Mouse (Mus musculus) hindbrain, embryonic 16.5 days (tissue): Measurements from ENCODE around the gene Csrnp1. TPM values are rescaled to one million over a fixed set of nuclear protein-coding genes. Genes with fewer than 3 reads are reported as not detected.

Experiments used
- ATAC-seq: fragments of 200-750 bp; cut with Nextera tagmentation; 2 replicates; pipeline ENCODE4 v1.8.0; 2017; ENCODE audit warnings: moderate TSS enrichment, moderate library complexity
- H3K27ac ChIP-seq: fragments of 300-500 bp; sonication (generic); 2 replicates; pipeline ENCODE4 v1.5.1; 2014; ENCODE audit warnings: low read depth, mild to moderate bottlenecking, control low read depth, low read length, moderate library complexity
- H3K27me3 ChIP-seq: fragments of 300-500 bp; sonication (generic); replicated peaks from 2 replicates; pipeline ENCODE4 v1.6.1; 2014; ENCODE audit warnings: low read length; ENCODE audit not compliant: control insufficient read depth, insufficient read depth
- H3K36me3 ChIP-seq: fragments of 300-500 bp; sonication (generic); 2 replicates; pipeline ENCODE4 v1.6.1; 2014; ENCODE audit warnings: mild to moderate bottlenecking, low read length, moderate library complexity, mixed read lengths; ENCODE audit not compliant: control insufficient read depth, insufficient read depth
- H3K4me1 ChIP-seq: fragments of 300-500 bp; sonication (generic); 2 replicates; pipeline ENCODE4 v1.6.1; 2014; ENCODE audit warnings: low read depth, low read length; ENCODE audit not compliant: control insufficient read depth, insufficient read depth
- H3K4me2 ChIP-seq: fragments of 300-500 bp; sonication (generic); 2 replicates; pipeline ENCODE4 v1.6.1; 2014; ENCODE audit warnings: mild to moderate bottlenecking, low read length, control low read depth, moderate library complexity
- H3K4me3 ChIP-seq: fragments of 300-500 bp; sonication (generic); 2 replicates; pipeline ENCODE4 v1.5.1; 2014; ENCODE audit warnings: mild to moderate bottlenecking, low read length, control low read depth, moderate library complexity
- H3K9ac ChIP-seq: fragments of 300-500 bp; sonication (generic); 2 replicates; pipeline ENCODE4 v1.6.1; 2014; ENCODE audit warnings: low read depth, mild to moderate bottlenecking, control low read depth, low read length, moderate library complexity
- H3K9me3 ChIP-seq: fragments of 300-500 bp; sonication (generic); 2 replicates; pipeline ENCODE4 v1.6.1; 2014; ENCODE audit warnings: mild to moderate bottlenecking, low read length, moderate library complexity; ENCODE audit not compliant: control insufficient read depth
- WGBS: fragments of 180-500 bp; shearing (Covaris S2); extraction: QIAGEN DNeasy Blood & Tissue Kit; methylation state at CpG from one replicate; pipeline ENCODE4 v1.1.7; 2014; 5-methylcytosine and 5-hydroxymethylcytosine counted together
- polyA plus RNA-seq: library from polyadenylated mRNA; unstranded; fragments of >200 nt; fragmentation: Nextera tagmentation; extraction: Ambion mirVana; gene quantifications from 2 replicates; pipeline ENCODE4 v1.2.1, GENCODE M21; 2015

Gene Csrnp1
- polyA plus RNA-seq, 1 experiment from 2014 or later, result 2.7 TPM

- H3K4me2 ChIP-seq, result no peak overlapping the region
- no peak for ATAC-seq
- H3K4me3 ChIP-seq, result no peak overlapping the region
- peaks cover 58% of the 10 kb centered on the region for H3K36me3 ChIP-seq
- no peak overlapping the region for H3K27ac ChIP-seq
- H3K9ac ChIP-seq, result no peak overlapping the region
- no peaks in the 10 kb centered on the region for H3K9me3 ChIP-seq
- 66% methylated on average over 8 of the region's 8 CpGs for WGBS
- no peaks in the 10 kb centered on the region for H3K4me1 ChIP-seq
- no peaks in the 10 kb centered on the region for H3K27me3 ChIP-seq
Observed at GRCm38 (mm10) chr9:119925729-119926128, 58.7 kb downstream of the Csrnp1 start.

DNA sequence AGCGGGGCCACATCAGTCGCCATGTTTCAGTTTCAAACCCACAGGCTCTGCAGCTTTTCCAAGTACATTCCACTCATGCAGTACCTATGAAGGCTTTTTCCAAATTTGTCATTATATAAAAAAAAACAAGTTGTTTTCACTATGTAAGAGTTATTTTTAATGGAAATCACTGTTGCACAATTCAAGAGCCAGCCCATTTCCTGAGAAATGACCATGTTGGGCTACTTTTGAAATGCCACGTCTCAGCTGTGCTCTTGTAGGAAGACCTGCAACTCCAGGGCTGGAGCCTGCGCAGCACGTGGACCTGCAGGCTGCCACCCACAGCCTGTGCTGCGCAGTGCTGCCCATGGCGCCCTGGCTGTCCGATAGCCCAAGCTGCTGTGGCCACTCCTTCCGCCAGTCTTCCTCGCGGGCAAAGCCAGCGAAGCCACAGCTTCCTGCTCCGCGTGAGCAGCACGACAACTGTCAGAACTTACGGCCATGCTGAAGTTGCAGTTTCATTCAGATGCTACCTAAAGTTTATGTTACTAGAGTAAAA is 59.3 kb downstream of the Csrnp1 start:
- no peak overlapping the region for H3K27ac ChIP-seq
- ATAC-seq, result no peak
- 91% methylated on average over 16 of the region's 16 CpGs for WGBS

DNA sequence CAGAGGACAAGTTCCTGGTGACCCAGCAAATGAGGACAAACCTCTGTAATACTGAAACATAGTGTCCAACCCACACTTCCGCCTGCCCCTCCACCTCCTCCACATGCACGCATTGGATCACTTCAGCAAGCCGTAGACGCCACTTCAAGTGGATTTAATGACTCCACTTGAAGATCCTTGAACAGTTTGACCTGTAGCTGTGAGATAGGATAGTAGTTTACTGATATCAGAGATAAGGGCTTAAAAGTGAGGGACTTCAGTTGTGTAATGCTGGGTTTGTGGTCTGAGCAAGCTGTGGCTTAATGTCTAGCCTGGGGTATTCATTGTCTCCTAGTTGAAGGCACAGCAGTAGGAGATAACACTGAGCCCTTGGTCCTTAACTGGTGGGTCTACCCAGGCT is 61.0 kb downstream of the Csrnp1 start:
- H3K4me2 ChIP-seq, result no peak overlapping the region
- no peak overlapping the region for H3K4me3 ChIP-seq
- H3K27me3 ChIP-seq, result no peaks in the 10 kb centered on the region
- no peak overlapping the region for H3K9ac ChIP-seq
- no peaks in the 10 kb centered on the region for H3K4me1 ChIP-seq
- no peaks in the 10 kb centered on the region for H3K9me3 ChIP-seq
- H3K27ac ChIP-seq, result no peak overlapping the region
- H3K36me3 ChIP-seq, result peaks cover 65% of the 10 kb centered on the region
- no peak for ATAC-seq
- WGBS, result 91% methylated on average over 4 of the region's 4 CpGs

More for the DNA sequence above, 59.3 kb downstream of the Csrnp1 start:
- H3K36me3 ChIP-seq, result peaks cover 61% of the 10 kb centered on the region
- H3K4me2 ChIP-seq, result no peak overlapping the region
- H3K4me1 ChIP-seq, result no peaks in the 10 kb centered on the region
- no peak overlapping the region for H3K4me3 ChIP-seq
- H3K9ac ChIP-seq, result no peak overlapping the region
- no peaks in the 10 kb centered on the region for H3K9me3 ChIP-seq
- no peaks in the 10 kb centered on the region for H3K27me3 ChIP-seq

Other genes with a start within 250 kb of the Csrnp1 start
- 0.35 and 0.46 TPM in 2 replicates for gene Scn11a, start 159.2 kb downstream of the Csrnp1 start, polyA plus RNA-seq
- 59.2 and 64.6 TPM in 2 replicates for gene Wdr48, start 89.8 kb downstream of the Csrnp1 start, polyA plus RNA-seq
- gene Gorasp1, start 47.1 kb downstream of the Csrnp1 start, polyA plus RNA-seq, result 33.1 and 36.0 TPM in 2 replicates
- gene Ttc21a, start 47.1 kb downstream of the Csrnp1 start, polyA plus RNA-seq, result 1.1 and 1.4 TPM in 2 replicates
- 0.35 TPM in 1 of 2 replicates, not detected in the other for gene Xirp1, start 38.9 kb upstream of the Csrnp1 start, polyA plus RNA-seq
- 10.0 and 10.3 TPM in 2 replicates for gene Cx3cr1, start 85.2 kb upstream of the Csrnp1 start, polyA plus RNA-seq
- gene Ccr8, start 107.5 kb upstream of the Csrnp1 start, polyA plus RNA-seq, result not detected in 2 replicates
- 48.1 and 48.6 TPM in 2 replicates for gene Slc25a38, start 125.7 kb upstream of the Csrnp1 start, polyA plus RNA-seq
- gene Rpsa, start 143.0 kb upstream of the Csrnp1 start, polyA plus RNA-seq, result 939 and 943 TPM in 2 replicates
- gene Mobp, start 165.0 kb upstream of the Csrnp1 start, polyA plus RNA-seq, result 0.20 and 0.21 TPM in 2 replicates